Mouse (Mus musculus): Measurements from ENCODE around the gene Ifng.

DNA sequence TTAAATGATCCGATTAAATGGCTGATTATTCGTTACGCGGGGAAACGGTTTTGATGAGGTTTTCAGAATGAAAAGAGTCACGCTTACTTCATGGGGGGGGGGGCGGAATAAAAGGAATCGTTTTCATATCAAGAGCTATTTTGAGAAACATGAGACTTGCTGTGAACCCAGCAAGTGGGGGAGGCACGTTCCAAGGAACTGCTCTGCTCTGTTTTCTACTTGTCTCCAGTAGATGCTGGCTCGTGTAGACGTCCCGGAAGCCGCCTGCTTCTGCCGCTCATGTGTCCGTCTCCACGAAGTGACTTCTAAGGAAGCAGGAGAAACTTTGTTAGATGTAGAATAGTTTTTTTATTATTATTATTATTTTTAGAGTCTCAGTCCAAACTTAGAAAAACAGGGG, 40.9 kb upstream of the Ifng start:
- TF ChIP-seq GATA1 (IDR thresholded peaks at IDR 0.05; ENCODE audit: low read length) (no peak), TAL1 (IDR thresholded peaks at IDR 0.05; ENCODE audit: low read length) (no peak)
